Mouse (Mus musculus) embryonic fibroblast, embryonic 13.5 days (primary cell): ENCODE measurements around the gene Nbr1. TPM values are rescaled to one million over a fixed set of nuclear protein-coding genes. Genes with fewer than 3 reads are reported as not detected.
"Not testable (repeated sequence)": the region's sequence is repeated elsewhere in the genome, so short reads cannot be mapped to it uniquely, and the experiment has no call there.

Source experiments
- H3K27ac ChIP-seq: 2 replicates; pipeline ENCODE4 v1.5.1; 2012; ENCODE audit warnings: low read length, control low read depth, inconsistent platforms; ENCODE audit not compliant: insufficient read depth
- H3K4me1 ChIP-seq: 2 replicates; pipeline ENCODE4 v1.6.1; 2011; ENCODE audit warnings: low read length; ENCODE audit not compliant: control insufficient read depth, insufficient read depth
- H3K4me3 ChIP-seq: 2 replicates; pipeline ENCODE4 v1.5.1; 2011; ENCODE audit warnings: mild to moderate bottlenecking, control low read depth, low read length; ENCODE audit not compliant: insufficient read depth
- CTCF ChIP-seq: IDR thresholded peaks from 2 replicates; pipeline ENCODE4 v1.5.1; 2011; ENCODE audit warnings: mild to moderate bottlenecking, control low read depth, low read length, moderate library complexity, borderline replicate concordance; ENCODE audit not compliant: insufficient read depth
- POLR2A ChIP-seq: IDR thresholded peaks from 2 replicates; pipeline ENCODE4 v1.6.1; 2011; ENCODE audit warnings: low read depth, mild to moderate bottlenecking, control low read depth, low read length, moderate library complexity
- polyA plus RNA-seq: library from polyadenylated mRNA; stranded (reverse); fragments of >200 nt; gene quantifications from 2 replicates; pipeline ENCODE4 v1.2.4, GENCODE M21; 2011; ENCODE audit warnings: low read depth; ENCODE audit not compliant: missing spikeins, insufficient read length

Gene Nbr1
- polyA plus RNA-seq, 1 experiment = 126 TPM

DNA sequence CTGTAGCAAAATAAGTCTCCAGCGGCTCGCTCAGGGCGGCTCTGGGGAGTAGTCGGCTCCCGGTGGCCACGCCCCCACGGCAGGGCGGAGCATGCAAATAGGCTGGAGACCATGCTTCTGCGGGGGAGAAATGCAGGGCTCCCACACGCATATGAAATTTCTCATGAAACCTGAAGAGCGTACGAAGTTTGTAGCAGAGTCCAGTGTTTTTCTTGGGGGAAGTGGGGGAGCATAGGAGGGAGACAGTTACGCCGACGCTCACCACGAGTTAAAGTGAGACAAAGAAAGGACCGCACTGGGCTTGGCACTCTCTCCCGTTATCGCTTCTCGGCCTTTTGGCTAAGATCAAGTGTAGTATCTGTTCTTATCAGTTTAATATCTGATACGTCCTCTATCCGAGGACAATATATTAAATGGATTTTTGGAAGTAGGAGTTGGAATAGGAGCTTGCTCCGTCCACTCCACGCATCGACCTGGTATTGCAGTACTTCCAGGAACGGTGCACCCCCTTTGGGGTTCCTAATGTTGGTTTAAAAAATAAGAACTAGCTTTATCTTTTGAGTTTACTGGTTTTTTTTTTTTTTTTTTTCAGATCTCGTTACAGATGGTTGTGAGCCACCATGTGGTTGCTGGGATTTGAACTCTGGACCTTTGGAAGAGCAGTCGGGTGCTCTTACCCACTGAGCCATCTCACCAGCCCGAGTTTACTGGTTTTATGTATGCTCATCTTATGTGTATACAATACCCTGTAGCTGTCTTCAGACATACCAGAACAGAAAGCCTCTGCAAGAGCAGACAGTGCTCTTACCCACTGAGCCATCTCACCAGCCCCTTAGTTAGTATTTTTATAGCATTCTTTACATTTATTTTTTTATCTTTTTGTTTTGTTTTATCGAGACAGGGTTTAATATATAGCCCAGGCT is 52.8 kb downstream of the Nbr1 start:
- peak; percentile 88 for TF ChIP-seq POLR2A
- peak overlapping the region; percentile 15; the same call in 1 of the 2 replicates for H3K4me3 ChIP-seq
- H3K27ac ChIP-seq, H3K4me1 ChIP-seq: not testable (repeated sequence)

DNA sequence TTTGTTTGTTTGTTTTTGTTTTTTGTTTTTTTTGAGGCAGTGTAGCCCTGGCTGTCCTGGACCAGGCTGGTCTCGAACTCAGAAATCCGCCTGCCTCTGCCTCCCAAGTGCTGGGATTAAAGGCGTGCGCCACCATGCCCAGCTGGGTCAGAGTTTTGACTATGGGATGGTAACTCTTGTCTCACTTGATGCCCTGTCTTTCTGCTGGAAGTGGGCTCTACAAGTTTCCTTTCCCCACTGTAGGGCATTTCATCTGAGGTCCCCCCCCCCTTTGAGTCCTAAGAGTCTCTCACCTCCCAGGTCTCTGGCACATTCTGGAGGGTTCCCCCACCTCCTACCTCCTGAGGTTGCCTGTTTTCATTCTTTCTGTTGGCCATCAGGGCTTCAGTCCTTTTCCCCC is 55.2 kb downstream of the Nbr1 start:
- not testable (repeated sequence) for H3K4me3 ChIP-seq, H3K4me1 ChIP-seq, H3K27ac ChIP-seq

DNA sequence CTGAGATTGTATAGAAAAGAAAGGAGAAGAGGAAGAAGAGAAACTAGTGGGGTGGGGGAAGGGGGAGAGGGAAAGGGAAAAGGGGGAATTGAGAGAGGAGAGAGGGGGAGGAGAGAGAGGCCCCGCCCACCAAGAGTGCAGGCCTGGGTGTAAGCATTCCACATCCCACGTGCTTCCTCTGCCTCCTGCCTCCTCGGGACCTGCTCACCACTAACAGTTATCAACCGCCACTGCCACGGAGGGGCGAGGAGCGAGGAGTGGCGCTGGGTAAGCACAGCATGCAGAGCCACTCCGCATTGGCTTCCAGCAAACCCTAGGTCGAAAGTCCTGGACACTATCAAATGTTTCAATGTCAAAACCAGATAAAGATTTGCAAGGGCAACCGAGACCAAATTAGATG is 58.5 kb downstream of the Nbr1 start:
- no peak for TF ChIP-seq CTCF
- no peak for TF ChIP-seq POLR2A
- Histone ChIP-seq H3K27ac (no peak overlapping the region), H3K4me3 (no peak overlapping the region), H3K4me1 (no peaks in the 10 kb centered on the region)

DNA sequence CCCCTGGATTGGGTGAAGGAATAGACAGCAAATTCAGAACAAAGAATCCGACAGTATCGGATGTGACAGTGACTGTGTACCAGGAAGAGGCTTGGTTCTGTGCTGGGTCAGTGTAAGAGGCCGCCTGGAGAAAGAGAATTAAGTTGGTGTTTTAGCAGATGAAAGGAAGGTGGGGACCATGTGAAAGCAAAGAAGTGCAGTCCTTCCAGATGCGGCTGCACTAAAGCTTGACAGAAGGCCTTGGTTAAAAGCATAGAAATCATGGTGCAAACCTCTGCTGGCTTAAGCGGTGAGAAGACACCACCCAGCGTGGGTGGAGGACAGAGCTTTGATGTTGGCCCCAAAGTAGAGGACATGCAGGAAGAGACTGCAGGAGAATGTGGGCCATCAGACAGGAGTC is 61.6 kb downstream of the Nbr1 start:
- Histone ChIP-seq H3K27ac (no peak overlapping the region), H3K4me1 (no peaks in the 10 kb centered on the region), H3K4me3 (no peak overlapping the region)
- TF ChIP-seq POLR2A (no peak), CTCF (no peak)

DNA sequence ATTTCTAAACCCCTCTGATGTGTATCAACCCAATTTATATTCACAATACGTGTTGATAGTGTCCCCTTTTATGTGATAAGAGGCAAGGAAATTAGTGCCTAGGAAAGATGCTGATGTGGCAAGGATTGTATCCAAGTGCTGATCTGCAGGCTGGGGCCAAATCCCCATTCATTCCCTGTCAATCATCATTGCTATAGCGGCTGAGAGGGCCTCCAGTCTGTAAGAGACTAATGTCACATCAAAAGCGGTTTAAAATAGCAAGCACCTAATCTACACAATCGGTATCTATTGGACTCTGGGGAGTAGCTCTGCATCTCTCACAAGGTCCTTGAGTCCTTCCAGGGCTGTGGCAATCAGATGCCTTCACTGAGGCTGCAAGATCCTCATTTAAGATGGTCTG is 62.2 kb downstream of the Nbr1 start:
- H3K27ac ChIP-seq = no peak overlapping the region
- H3K4me1 ChIP-seq = no peaks in the 10 kb centered on the region
- no peak for TF ChIP-seq CTCF
- no peak for TF ChIP-seq POLR2A
- no peak overlapping the region for H3K4me3 ChIP-seq

DNA sequence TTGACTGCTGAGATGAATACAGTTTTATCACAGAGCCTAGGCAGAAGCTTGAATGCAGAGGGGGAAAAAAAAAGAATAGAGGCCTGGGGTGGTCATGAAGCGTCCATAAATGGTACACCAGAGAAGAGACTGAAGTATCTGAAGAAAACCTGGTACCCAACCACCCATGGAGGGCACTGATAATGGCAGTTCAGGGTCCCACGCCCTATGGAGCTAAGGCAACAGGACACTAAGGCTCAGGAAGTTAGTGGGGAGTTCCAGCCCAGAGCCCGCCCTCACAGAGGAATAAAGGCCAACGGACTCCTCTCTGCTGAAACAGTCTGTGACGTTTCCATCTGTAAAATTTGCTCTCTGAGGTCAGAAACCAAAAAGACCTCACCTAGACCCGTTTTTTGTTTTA is 63.4 kb downstream of the Nbr1 start:
- no peak for TF ChIP-seq CTCF
- no peak for TF ChIP-seq POLR2A
- H3K27ac ChIP-seq = no peak overlapping the region
- H3K4me3 ChIP-seq = no peak overlapping the region
- H3K4me1 ChIP-seq = no peaks in the 10 kb centered on the region

DNA sequence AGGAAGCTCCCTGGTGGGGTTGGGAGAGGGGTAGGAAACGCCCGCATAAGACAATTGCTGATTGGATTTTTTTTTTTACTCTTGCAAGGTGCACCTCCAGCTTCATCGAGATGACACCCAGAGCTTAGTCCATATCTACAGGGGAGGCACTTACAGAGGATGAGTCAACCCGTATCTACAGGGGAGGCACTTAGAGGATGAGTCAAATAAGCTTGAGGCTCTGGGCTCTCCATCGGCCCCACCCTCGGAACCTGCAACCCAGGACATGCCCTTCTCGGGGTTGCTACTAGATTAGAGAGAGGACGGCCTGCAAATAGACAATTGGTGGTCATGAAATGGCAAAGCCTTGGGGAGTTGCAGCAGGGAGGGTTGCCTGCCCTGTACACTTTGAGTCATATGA is 64.2 kb downstream of the Nbr1 start:
- TF ChIP-seq CTCF = no peak
- no peak for TF ChIP-seq POLR2A
- H3K27ac ChIP-seq = no peak overlapping the region
- no peak overlapping the region for H3K4me3 ChIP-seq
- H3K4me1 ChIP-seq = no peaks in the 10 kb centered on the region

DNA sequence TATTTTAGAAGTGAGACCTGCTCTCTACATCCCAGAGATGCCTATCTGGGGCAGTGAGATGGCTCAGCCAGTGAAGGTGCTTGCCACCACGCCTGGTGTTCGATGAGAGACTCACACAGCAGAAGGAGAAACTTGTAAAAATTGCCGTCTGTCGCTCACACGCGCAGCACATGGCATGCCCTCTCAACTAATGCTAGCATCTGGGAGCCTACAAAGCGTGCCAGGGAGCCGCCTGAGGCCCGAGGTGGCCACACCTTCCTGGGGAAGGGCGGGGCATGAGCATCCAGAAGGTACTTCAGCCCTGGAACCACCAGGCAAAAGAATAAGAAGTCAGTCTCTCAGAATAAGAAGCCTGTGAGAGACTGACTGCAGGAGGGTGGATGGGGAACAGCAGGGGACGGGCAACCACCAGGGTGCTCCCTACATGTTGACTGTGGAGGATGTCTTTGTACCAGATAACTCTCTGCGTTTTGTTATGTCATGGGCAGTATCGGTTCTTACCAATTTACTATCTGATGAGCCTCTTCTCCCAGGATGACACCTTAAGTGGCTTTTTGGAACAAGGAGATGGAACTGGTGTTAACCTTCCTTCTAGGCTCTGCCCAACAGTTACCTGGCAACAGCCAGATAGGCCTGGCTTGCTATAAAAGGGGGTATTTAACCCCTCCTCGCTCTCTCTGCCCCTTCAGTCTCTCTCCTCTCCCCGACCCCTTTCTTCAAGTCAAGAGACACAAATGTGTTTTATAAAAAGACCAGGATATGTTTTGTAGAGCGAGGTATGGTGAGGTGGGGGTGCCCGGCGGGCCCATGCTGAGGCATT is 65.2 kb downstream of the Nbr1 start:
- Histone ChIP-seq H3K4me1 (no peaks in the 10 kb centered on the region), H3K27ac (no peak overlapping the region), H3K4me3 (no peak overlapping the region)
- TF ChIP-seq POLR2A (no peak), CTCF (no peak)

DNA sequence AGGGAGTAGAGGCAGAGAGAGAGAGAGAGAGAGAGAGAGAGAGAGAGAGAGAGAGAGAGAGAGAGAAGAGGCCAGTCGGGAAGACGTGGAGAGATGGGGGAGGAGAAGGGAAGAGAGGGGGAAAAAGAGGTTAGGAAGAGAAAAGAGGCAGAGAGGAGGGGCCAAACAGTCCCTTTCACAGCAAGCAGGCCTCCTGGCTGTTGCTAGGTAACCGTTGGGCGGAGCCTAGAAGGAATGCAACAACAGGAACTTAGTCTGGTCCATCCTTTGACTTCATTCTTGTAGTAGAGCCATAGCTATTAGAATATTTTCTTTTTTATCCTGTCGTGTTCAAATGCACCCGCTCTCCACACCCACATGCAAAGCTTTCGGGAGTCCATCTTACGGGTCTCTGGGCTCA is 65.9 kb downstream of the Nbr1 start:
- no peaks in the 10 kb centered on the region for H3K4me1 ChIP-seq
- H3K4me3 ChIP-seq = no peak overlapping the region
- TF ChIP-seq CTCF = no peak
- no peak for TF ChIP-seq POLR2A
- no peak overlapping the region for H3K27ac ChIP-seq

DNA sequence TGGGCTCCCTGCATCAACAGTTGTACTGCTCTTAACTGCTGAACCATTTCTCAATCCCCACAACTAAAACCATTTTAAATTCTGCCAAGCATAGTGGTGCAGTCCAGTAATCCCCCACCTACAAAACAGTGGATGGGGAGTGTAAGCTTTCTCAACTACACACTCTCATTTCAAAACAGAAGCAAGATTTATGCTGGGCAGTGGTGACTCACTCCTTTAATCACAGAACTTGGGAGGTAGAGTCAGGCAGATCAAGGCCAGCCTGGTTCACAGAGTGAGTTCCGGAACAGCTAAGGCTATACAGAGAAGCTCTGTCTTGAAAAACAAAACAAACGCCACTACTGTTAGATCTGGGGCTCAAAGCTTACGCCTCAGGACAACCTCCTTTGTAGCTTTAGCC is 66.6 kb downstream of the Nbr1 start:
- no peak for TF ChIP-seq POLR2A
- no peak for TF ChIP-seq CTCF
- no peak overlapping the region for H3K27ac ChIP-seq
- no peak overlapping the region for H3K4me3 ChIP-seq
- H3K4me1 ChIP-seq = no peaks in the 10 kb centered on the region

DNA sequence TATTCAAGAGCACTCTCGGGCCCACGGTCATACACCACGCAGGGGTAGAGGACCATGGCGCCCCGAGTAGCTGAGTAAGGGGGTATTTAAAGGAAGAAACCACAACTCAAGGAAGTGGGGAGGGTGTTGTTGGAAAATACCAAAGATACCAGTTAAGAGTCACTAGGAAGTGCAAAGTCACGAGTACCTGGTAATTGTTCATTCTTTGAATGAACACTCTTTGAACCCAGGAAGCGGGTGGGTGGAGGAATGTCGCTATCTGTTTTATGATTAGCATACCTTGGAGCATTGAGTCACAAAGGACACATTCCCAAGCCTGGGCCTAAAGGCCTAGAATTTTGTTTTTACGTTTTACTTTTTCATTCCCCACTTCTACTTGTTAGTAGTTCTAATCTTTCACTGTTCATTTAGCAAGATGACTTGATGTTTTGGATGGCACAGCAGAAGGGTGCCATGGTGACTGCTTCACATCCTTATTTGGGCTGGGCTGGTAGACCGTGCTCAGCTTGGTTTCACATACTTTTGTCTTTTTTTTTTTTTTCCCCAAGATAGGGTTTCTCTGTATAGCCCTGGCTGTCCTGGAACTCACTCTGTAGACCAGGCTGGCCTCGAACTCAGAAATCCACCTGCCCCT is 68.2 kb downstream of the Nbr1 start:
- H3K27ac ChIP-seq, H3K4me1 ChIP-seq, H3K4me3 ChIP-seq: not testable (repeated sequence)
